Mouse (Mus musculus): ENCODE data around the gene Scap.

Gene Scap

GRCm38 (mm10) chr9:110333135-110333895, at the start of gene Scap:
Gene Scap (plus strand): TSS chr9:110333288.
- peak; percentile 91 for DNase-seq (ENCODE audit: low spot score)

GRCm38 (mm10) chr9:110284075-110284697, 48.9 kb upstream of the Scap start:
- no peak for DNase-seq (ENCODE audit: low spot score)

- DNase-seq (ENCODE audit: low spot score): no peak
Observed at GRCm38 (mm10) chr9:110287321-110287924, 45.7 kb upstream of the Scap start.

GRCm38 (mm10) chr9:110293254-110293718, 39.8 kb upstream of the Scap start:
- DNase-seq (ENCODE audit: low spot score): no peak

GRCm38 (mm10) chr9:110293873-110294415, 39.1 kb upstream of the Scap start:
- no peak for DNase-seq (ENCODE audit: low spot score)

- no peak for DNase-seq (ENCODE audit: low spot score)
Observed at GRCm38 (mm10) chr9:110294786-110295185, 38.3 kb upstream of the Scap start.

- peak; percentile 28 for DNase-seq (ENCODE audit: low spot score)
Observed at GRCm38 (mm10) chr9:110296867-110297627, 36.0 kb upstream of the Scap start.

GRCm38 (mm10) chr9:110304516-110304915, 28.6 kb upstream of the Scap start:
- no peak for DNase-seq (ENCODE audit: low spot score)

GRCm38 (mm10) chr9:110304969-110305651, 28.0 kb upstream of the Scap start, which contains the start of gene Elp6:
Gene Elp6 (plus strand): TSS chr9:110305173.
- peak; percentile 51 for DNase-seq (ENCODE audit: low spot score)

GRCm38 (mm10) chr9:110306371-110306770, 26.7 kb upstream of the Scap start:
- no peak for DNase-seq (ENCODE audit: low spot score)

GRCm38 (mm10) chr9:110314706-110315105, 18.4 kb upstream of the Scap start:
- no peak for DNase-seq (ENCODE audit: low spot score)

- no peak for DNase-seq (ENCODE audit: low spot score)
Observed at GRCm38 (mm10) chr9:110315410-110315809, 17.7 kb upstream of the Scap start.

GRCm38 (mm10) chr9:110315904-110316303, 17.2 kb upstream of the Scap start:
- DNase-seq (ENCODE audit: low spot score): no peak

GRCm38 (mm10) chr9:110316503-110316902, 16.6 kb upstream of the Scap start:
- DNase-seq (ENCODE audit: low spot score): no peak

- no peak for DNase-seq (ENCODE audit: low spot score)
Observed at GRCm38 (mm10) chr9:110320769-110321168, 12.3 kb upstream of the Scap start.

GRCm38 (mm10) chr9:110322972-110323371, 10.1 kb upstream of the Scap start:
- no peak for DNase-seq (ENCODE audit: low spot score)

GRCm38 (mm10) chr9:110324181-110324580, 8.9 kb upstream of the Scap start:
- no peak for DNase-seq (ENCODE audit: low spot score)

GRCm38 (mm10) chr9:110328178-110328577, 4.9 kb upstream of the Scap start:
- DNase-seq (ENCODE audit: low spot score): no peak

GRCm38 (mm10) chr9:110328946-110329630, 4.0 kb upstream of the Scap start:
- DNase-seq (ENCODE audit: low spot score): no peak

- DNase-seq (ENCODE audit: low spot score): no peak
Observed at GRCm38 (mm10) chr9:110329655-110330054, 3.4 kb upstream of the Scap start.

- no peak for DNase-seq (ENCODE audit: low spot score)
Observed at GRCm38 (mm10) chr9:110330341-110330740, 2.7 kb upstream of the Scap start.

Measured in urinary bladder, postnatal 10 days (tissue).